Mouse (Mus musculus): ENCODE data around the gene Alyref2. TPM values are rescaled to one million over a fixed set of nuclear protein-coding genes. Genes with fewer than 3 reads are reported as not detected.

The Alyref2 gene
- polyA plus RNA-seq (2015; fragmentation: Nextera tagmentation; extraction: Ambion mirVana), result 25.7 and 28.3 TPM in 2 replicates

- Histone ChIP-seq H3K9ac (ENCODE audit: low read depth, low read length) (peak within 1 kb of the TSS; percentile 83), H3K4me3 (ENCODE audit: low read length) (peak within 1 kb of the TSS; percentile 66), H3K9me3 (ENCODE audit: control insufficient read depth, low read length) (no peaks in the 10 kb centered on the region), H3K27me3 (replicated peaks; ENCODE audit: control insufficient read depth, insufficient read depth, low read length) (no peaks in the 10 kb centered on the region), H3K36me3 (ENCODE audit: control insufficient read depth, insufficient read depth, low read length) (no peaks in the 10 kb centered on the region; the same call in 1 of the 2 replicates), H3K4me1 (ENCODE audit: control insufficient read depth, insufficient read depth, low read depth, low read length) (peaks cover 5% of the 10 kb centered on the region; the same call in 1 of the 2 replicates), H3K4me2 (ENCODE audit: low read length) (peak within 1 kb of the TSS; percentile 77), H3K27ac (ENCODE audit: low read depth, low read length) (peak within 1 kb of the TSS; percentile 94)
- WGBS, result 0% methylated on average over 19 of the region's 19 CpGs
- peak; percentile 89 for ATAC-seq
Measured at GRCm38 (mm10) chr1:171503250-171503591, at the start of gene Alyref2. TSS of gene Alyref2 (plus strand) at chr1:171503478.

- H3K27ac ChIP-seq (ENCODE audit: low read depth, low read length), result no peak overlapping the region
- H3K4me2 ChIP-seq (ENCODE audit: low read length), result no peak overlapping the region
Measured at GRCm38 (mm10) chr1:171454926-171455325, 48.4 kb upstream of the Alyref2 start.

GRCm38 (mm10) chr1:171457568-171457967, 45.7 kb upstream of the Alyref2 start:
- H3K4me1 ChIP-seq (ENCODE audit: control insufficient read depth, insufficient read depth, low read depth, low read length), result peaks cover 2% of the 10 kb centered on the region; the same call in 1 of the 2 replicates
- no peak overlapping the region for H3K9ac ChIP-seq (ENCODE audit: low read depth, low read length)
- H3K4me2 ChIP-seq (ENCODE audit: low read length), result no peak overlapping the region
- H3K4me3 ChIP-seq (ENCODE audit: low read length), result no peak overlapping the region
- H3K27me3 ChIP-seq (replicated peaks; ENCODE audit: control insufficient read depth, insufficient read depth, low read length), result no peaks in the 10 kb centered on the region
- 97% methylated on average over 1 of the region's 1 CpGs for WGBS
- no peaks in the 10 kb centered on the region for H3K36me3 ChIP-seq (ENCODE audit: control insufficient read depth, insufficient read depth, low read length)
- no peak overlapping the region for H3K27ac ChIP-seq (ENCODE audit: low read depth, low read length)
- no peaks in the 10 kb centered on the region for H3K9me3 ChIP-seq (ENCODE audit: control insufficient read depth, low read length)
- no peak for ATAC-seq

More at GRCm38 (mm10) chr1:171454926-171455325, 48.4 kb upstream of the Alyref2 start:
- H3K36me3 ChIP-seq (ENCODE audit: control insufficient read depth, insufficient read depth, low read length), result no peaks in the 10 kb centered on the region
- no peak overlapping the region for H3K4me3 ChIP-seq (ENCODE audit: low read length)
- WGBS, result 90% methylated on average over 6 of the region's 6 CpGs
- H3K9me3 ChIP-seq (ENCODE audit: control insufficient read depth, low read length), result no peaks in the 10 kb centered on the region
- H3K9ac ChIP-seq (ENCODE audit: low read depth, low read length), result no peak overlapping the region
- ATAC-seq, result no peak
- peaks cover 2% of the 10 kb centered on the region; the same call in 1 of the 2 replicates for H3K4me1 ChIP-seq (ENCODE audit: control insufficient read depth, insufficient read depth, low read depth, low read length)
- no peaks in the 10 kb centered on the region for H3K27me3 ChIP-seq (replicated peaks; ENCODE audit: control insufficient read depth, insufficient read depth, low read length)

- Histone ChIP-seq H3K36me3 (ENCODE audit: control insufficient read depth, insufficient read depth, low read length) (no peaks in the 10 kb centered on the region), H3K27ac (ENCODE audit: low read depth, low read length) (no peak overlapping the region), H3K4me2 (ENCODE audit: low read length) (peak overlapping the region; percentile 20; the same call in 1 of the 2 replicates), H3K27me3 (replicated peaks; ENCODE audit: control insufficient read depth, insufficient read depth, low read length) (no peaks in the 10 kb centered on the region), H3K9ac (ENCODE audit: low read depth, low read length) (no peak overlapping the region), H3K9me3 (ENCODE audit: control insufficient read depth, low read length) (no peaks in the 10 kb centered on the region), H3K4me3 (ENCODE audit: low read length) (no peak overlapping the region), H3K4me1 (ENCODE audit: control insufficient read depth, insufficient read depth, low read depth, low read length) (peaks cover 2% of the 10 kb centered on the region; the same call in 1 of the 2 replicates)
- 43% methylated on average over 5 of the region's 5 CpGs for WGBS
- ATAC-seq, result no peak
Measured at GRCm38 (mm10) chr1:171459791-171460190, 43.5 kb upstream of the Alyref2 start.

GRCm38 (mm10) chr1:171460551-171461503, 42.5 kb upstream of the Alyref2 start:
- H3K36me3 ChIP-seq (ENCODE audit: control insufficient read depth, insufficient read depth, low read length), result no peaks in the 10 kb centered on the region
- no peak for ATAC-seq
- H3K4me1 ChIP-seq (ENCODE audit: control insufficient read depth, insufficient read depth, low read depth, low read length), result peaks cover 2% of the 10 kb centered on the region; the same call in 1 of the 2 replicates
- no peak overlapping the region for H3K4me2 ChIP-seq (ENCODE audit: low read length)
- H3K4me3 ChIP-seq (ENCODE audit: low read length), result no peak overlapping the region
- no peak overlapping the region for H3K27ac ChIP-seq (ENCODE audit: low read depth, low read length)
- no peaks in the 10 kb centered on the region for H3K27me3 ChIP-seq (replicated peaks; ENCODE audit: control insufficient read depth, insufficient read depth, low read length)
- 92% methylated on average over 21 of the region's 22 CpGs for WGBS
- no peaks in the 10 kb centered on the region for H3K9me3 ChIP-seq (ENCODE audit: control insufficient read depth, low read length)
- no peak overlapping the region for H3K9ac ChIP-seq (ENCODE audit: low read depth, low read length)

- WGBS, result 94% methylated on average over 3 of the region's 3 CpGs
- no peaks in the 10 kb centered on the region for H3K36me3 ChIP-seq (ENCODE audit: control insufficient read depth, insufficient read depth, low read length)
Measured at GRCm38 (mm10) chr1:171463133-171463532, 40.1 kb upstream of the Alyref2 start.

GRCm38 (mm10) chr1:171465749-171466412, 37.4 kb upstream of the Alyref2 start:
- H3K4me2 ChIP-seq (ENCODE audit: low read length), result no peak overlapping the region
- H3K9me3 ChIP-seq (ENCODE audit: control insufficient read depth, low read length), result no peaks in the 10 kb centered on the region
- ATAC-seq, result no peak
- no peaks in the 10 kb centered on the region for H3K36me3 ChIP-seq (ENCODE audit: control insufficient read depth, insufficient read depth, low read length)
- no peaks in the 10 kb centered on the region for H3K4me1 ChIP-seq (ENCODE audit: control insufficient read depth, insufficient read depth, low read depth, low read length)
- 92% methylated on average over 5 of the region's 5 CpGs for WGBS
- H3K4me3 ChIP-seq (ENCODE audit: low read length), result no peak overlapping the region
- no peak overlapping the region for H3K27ac ChIP-seq (ENCODE audit: low read depth, low read length)
- H3K9ac ChIP-seq (ENCODE audit: low read depth, low read length), result no peak overlapping the region
- no peaks in the 10 kb centered on the region for H3K27me3 ChIP-seq (replicated peaks; ENCODE audit: control insufficient read depth, insufficient read depth, low read length)

More at GRCm38 (mm10) chr1:171463133-171463532, 40.1 kb upstream of the Alyref2 start:
- peaks cover 2% of the 10 kb centered on the region; the same call in 1 of the 2 replicates for H3K4me1 ChIP-seq (ENCODE audit: control insufficient read depth, insufficient read depth, low read depth, low read length)
- H3K9ac ChIP-seq (ENCODE audit: low read depth, low read length), result no peak overlapping the region
- ATAC-seq, result no peak
- H3K9me3 ChIP-seq (ENCODE audit: control insufficient read depth, low read length), result no peaks in the 10 kb centered on the region
- H3K27me3 ChIP-seq (replicated peaks; ENCODE audit: control insufficient read depth, insufficient read depth, low read length), result no peaks in the 10 kb centered on the region
- no peak overlapping the region for H3K4me3 ChIP-seq (ENCODE audit: low read length)
- H3K4me2 ChIP-seq (ENCODE audit: low read length), result no peak overlapping the region
- H3K27ac ChIP-seq (ENCODE audit: low read depth, low read length), result no peak overlapping the region

GRCm38 (mm10) chr1:171466565-171466964, 36.7 kb upstream of the Alyref2 start:
- ATAC-seq, result no peak
- Histone ChIP-seq H3K4me2 (ENCODE audit: low read length) (no peak overlapping the region), H3K27me3 (replicated peaks; ENCODE audit: control insufficient read depth, insufficient read depth, low read length) (no peaks in the 10 kb centered on the region), H3K9me3 (ENCODE audit: control insufficient read depth, low read length) (no peaks in the 10 kb centered on the region), H3K4me1 (ENCODE audit: control insufficient read depth, insufficient read depth, low read depth, low read length) (no peaks in the 10 kb centered on the region), H3K27ac (ENCODE audit: low read depth, low read length) (no peak overlapping the region), H3K4me3 (ENCODE audit: low read length) (no peak overlapping the region), H3K9ac (ENCODE audit: low read depth, low read length) (no peak overlapping the region), H3K36me3 (ENCODE audit: control insufficient read depth, insufficient read depth, low read length) (no peaks in the 10 kb centered on the region)
- 83% methylated on average over 4 of the region's 4 CpGs for WGBS

GRCm38 (mm10) chr1:171469678-171470077, 33.6 kb upstream of the Alyref2 start:
- H3K27me3 ChIP-seq (replicated peaks; ENCODE audit: control insufficient read depth, insufficient read depth, low read length), result no peaks in the 10 kb centered on the region
- no peaks in the 10 kb centered on the region for H3K4me1 ChIP-seq (ENCODE audit: control insufficient read depth, insufficient read depth, low read depth, low read length)
- H3K27ac ChIP-seq (ENCODE audit: low read depth, low read length), result no peak overlapping the region
- H3K9ac ChIP-seq (ENCODE audit: low read depth, low read length), result no peak overlapping the region
- ATAC-seq, result no peak
- H3K9me3 ChIP-seq (ENCODE audit: control insufficient read depth, low read length), result no peaks in the 10 kb centered on the region
- no peak overlapping the region for H3K4me2 ChIP-seq (ENCODE audit: low read length)
- WGBS, result 89% methylated on average over 3 of the region's 3 CpGs
- H3K36me3 ChIP-seq (ENCODE audit: control insufficient read depth, insufficient read depth, low read length), result no peaks in the 10 kb centered on the region
- no peak overlapping the region for H3K4me3 ChIP-seq (ENCODE audit: low read length)
